Mouse (Mus musculus) CD4-positive, CD25-positive, alpha-beta regulatory T cell (primary cell): Measurements from ENCODE around the gene Itgb1bp2. TPM values are rescaled to one million over a fixed set of nuclear protein-coding genes. Genes with fewer than 3 reads are reported as not detected.

Source experiments
- polyA plus RNA-seq: library from polyadenylated mRNA; unstranded; fragments of 100-300 nt; shearing (Covaris generic); gene quantifications from one replicate; pipeline ENCODE4 v1.2.1, GENCODE M21; 2017

Itgb1bp2 gene
- 0.72 TPM for polyA plus RNA-seq

DNA sequence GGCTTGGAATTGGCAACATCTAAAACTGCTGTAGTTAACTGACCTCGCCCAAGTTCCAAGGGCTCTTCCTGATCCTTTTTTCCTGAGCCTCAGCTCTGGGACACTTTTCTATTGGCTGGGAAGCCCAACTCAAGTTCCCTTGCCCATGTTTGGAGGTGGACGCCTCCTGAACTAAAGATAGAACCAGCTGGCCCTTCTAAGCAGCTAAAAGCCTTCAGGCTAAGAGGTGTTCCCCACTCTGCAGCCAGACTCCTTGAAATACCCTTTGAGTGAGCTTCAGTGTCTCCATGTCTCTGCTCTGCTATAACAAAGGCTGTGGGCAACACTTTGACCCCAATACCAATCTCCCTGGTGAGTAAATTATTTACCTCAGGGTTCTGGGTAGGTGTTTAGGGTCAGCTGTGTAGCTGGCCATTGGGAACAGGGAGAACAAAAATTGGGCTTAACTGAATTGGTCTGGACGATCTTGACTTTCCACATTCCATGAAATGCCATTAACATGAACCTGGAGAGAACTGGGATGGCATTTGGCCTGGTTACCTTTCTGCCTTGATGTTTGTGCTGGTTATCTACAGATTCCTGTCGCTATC, at the start of gene Itgb1bp2:
Gene Itgb1bp2, plus strand, starts transcription at position 203 of the 590 bp plus-strand sequence.

DNA sequence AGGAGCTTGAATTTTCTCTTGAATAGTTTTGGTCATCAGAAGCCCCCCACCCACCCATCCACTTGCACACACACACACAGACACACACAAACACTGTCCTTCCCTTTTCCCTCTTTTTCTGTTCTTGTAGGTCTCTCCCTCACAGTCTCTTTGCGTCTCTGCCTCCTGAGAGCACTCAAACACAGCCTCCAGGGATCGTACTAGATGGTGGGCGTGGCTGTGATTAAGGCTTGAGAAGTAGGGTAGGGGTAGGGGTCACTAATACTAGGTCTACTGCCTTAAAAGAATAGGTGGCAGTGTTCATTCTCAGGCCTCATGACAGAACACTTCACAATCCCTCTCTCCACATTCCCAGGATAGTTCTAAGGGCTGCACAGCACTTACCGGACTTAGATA, 28.2 kb upstream of the Itgb1bp2 start, which contains the start of gene Zmym3:
Gene Zmym3, minus strand, starts transcription at position 150 of the 396 bp plus-strand sequence.

DNA sequence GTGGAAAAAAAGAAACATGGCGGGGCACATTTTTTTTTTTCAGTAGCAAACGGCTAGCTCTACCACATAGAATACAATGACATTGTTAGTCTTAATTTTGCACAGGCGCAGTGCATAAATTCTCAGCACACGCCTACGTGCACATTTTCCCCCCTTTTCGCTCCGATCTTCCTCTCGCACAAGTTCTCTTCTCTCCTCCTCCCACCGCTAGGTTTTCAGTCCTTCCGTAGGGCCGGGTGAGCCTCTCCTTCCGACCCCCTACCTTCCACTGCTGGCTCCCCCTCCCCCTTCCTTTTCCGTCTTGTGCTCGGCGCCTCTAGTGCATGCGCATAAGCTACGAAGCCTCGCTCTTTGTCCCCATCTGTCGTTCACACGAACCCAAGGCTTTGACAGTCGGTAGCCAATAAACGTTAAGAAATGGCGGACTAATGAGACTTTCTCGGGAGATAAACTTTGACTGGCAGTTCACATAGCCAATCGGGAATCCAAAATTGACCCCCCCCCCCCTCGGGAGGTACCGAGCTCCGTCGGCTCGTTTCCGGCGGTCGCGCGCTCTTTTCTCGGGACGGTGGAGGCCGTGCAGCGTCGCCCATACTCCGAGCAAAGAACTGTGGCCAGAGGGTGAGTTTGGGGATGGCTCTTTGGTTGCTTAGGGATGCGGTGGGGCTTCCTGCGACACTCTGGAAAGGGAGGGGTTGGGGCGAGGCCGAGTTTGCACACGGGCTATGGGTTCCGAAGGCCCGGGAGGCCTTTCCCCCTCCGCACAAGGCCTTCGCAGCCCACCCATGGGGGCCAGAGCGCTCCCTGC, 19.5 kb upstream of the Itgb1bp2 start, which contains the start of gene Nono:
Gene Nono, plus strand, starts transcription at position 177 of the 808 bp plus-strand sequence.

Other genes with a start within 250 kb of the Itgb1bp2 start
- gene Snx12, start 226.5 kb upstream of the Itgb1bp2 start, polyA plus RNA-seq: 54.8 TPM
- 2.4 TPM for gene Foxo4, start 194.6 kb upstream of the Itgb1bp2 start, polyA plus RNA-seq
- gene Gm614, start 185.1 kb upstream of the Itgb1bp2 start, polyA plus RNA-seq: 5.1 TPM
- 1,467 TPM for gene Il2rg, start 180.8 kb upstream of the Itgb1bp2 start, polyA plus RNA-seq
- gene Gm20489, start 180.1 kb upstream of the Itgb1bp2 start, polyA plus RNA-seq: 0.55 TPM
- 78.0 TPM for gene Med12, start 175.1 kb upstream of the Itgb1bp2 start, polyA plus RNA-seq
- 0.10 TPM for gene Nlgn3, start 149.9 kb upstream of the Itgb1bp2 start, polyA plus RNA-seq
- gene Gjb1, start 72.7 kb upstream of the Itgb1bp2 start, polyA plus RNA-seq: not detected
- 18.4 TPM for gene Zmym3, start 28.2 kb upstream of the Itgb1bp2 start, polyA plus RNA-seq
- 292 TPM for gene Nono, start 19.8 kb upstream of the Itgb1bp2 start, polyA plus RNA-seq
- 22.2 TPM for gene Taf1, start 83.6 kb downstream of the Itgb1bp2 start, polyA plus RNA-seq
- gene Ogt, start 191.0 kb downstream of the Itgb1bp2 start, polyA plus RNA-seq: 261 TPM